Comparison of ENCODE assay signal across 33 mouse cellular contexts in the genomic region with DNA sequence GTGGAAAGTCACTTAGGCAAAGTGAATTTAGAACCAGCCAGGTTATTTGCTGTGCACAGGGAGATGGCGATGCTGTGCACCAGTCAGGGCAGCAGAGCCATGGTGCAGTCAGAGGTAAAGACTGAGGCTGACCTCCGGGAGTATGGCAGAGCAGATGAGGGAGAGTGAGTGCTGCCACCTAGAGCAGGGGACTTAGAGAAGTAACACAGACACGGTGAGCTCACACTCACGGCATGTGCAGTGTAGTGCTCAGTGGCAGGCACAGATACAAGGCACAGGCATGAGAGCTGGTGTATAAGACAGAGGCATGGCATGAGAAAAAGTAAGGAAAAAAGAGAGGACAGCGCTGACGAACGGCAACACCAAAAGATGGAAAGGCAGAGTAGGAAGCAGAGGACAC. TPM values are rescaled to one million over a fixed set of nuclear protein-coding genes. Genes with fewer than 3 reads are reported as not detected.
DNase-seq lines count a peak whose midpoint lies in the region; ATAC-seq and TF ChIP-seq lines count a peak whose summit lies in the region.
"Had no signal": no experiment of that assay in that cellular context is flagged by ENCODE, and none has a peak within 500 bp of the region (broad histone marks: within the 10 kb centered on the region; RNA-seq: fewer than 3 reads in every experiment).

No protein-coding gene starts in this region.

- peaks cover 33% of the 10 kb centered on the region for H3K36me3 ChIP-seq in heart, postnatal 0 days (replicated peaks; ENCODE audit: control insufficient read depth, insufficient read depth, low read length)
- peaks cover 10% of the 10 kb centered on the region for H3K36me3 ChIP-seq in liver, embryonic 14.5 days (replicated peaks; ENCODE audit: control insufficient read depth, insufficient read depth, low read depth)
- peaks cover 64% of the 10 kb centered on the region for H3K36me3 ChIP-seq in liver, embryonic 12.5 days
- H3K36me3 ChIP-seq in ES-Bruce4 (ENCODE audit: control insufficient read depth, insufficient read depth, low read length, poor library complexity, severe bottlenecking): peaks cover 4% of the 10 kb centered on the region; the same call in 1 of the 2 replicates
- H3K36me3 ChIP-seq: midbrain, embryonic 15.5 days had no signal

- H3K4me1 ChIP-seq in heart, postnatal 0 days (ENCODE audit: control insufficient read depth, insufficient read depth): no peaks in the 10 kb centered on the region
- no peaks in the 10 kb centered on the region for H3K4me1 ChIP-seq in liver, embryonic 14.5 days (replicated peaks; ENCODE audit: control insufficient read depth in 2 of 2, insufficient read depth in 2 of 2, low read length in 1 of 2)
- no peaks in the 10 kb centered on the region for H3K4me1 ChIP-seq in liver, embryonic 12.5 days
- H3K4me1 ChIP-seq in ES-Bruce4 (ENCODE audit: control insufficient read depth, insufficient read depth, low read length): no peaks in the 10 kb centered on the region
- H3K4me1 ChIP-seq: embryonic facial prominence, embryonic 12.5 days; forebrain, embryonic 10.5 days; forebrain, embryonic 15.5 days; liver, embryonic 13.5 days; lung, embryonic 15.5 days; midbrain, embryonic 10.5 days; midbrain, embryonic 15.5 days; neural tube, embryonic 12.5 days had no signal

- no peaks in the 10 kb centered on the region for H3K9me3 ChIP-seq in heart, postnatal 0 days (replicated peaks; ENCODE audit: control insufficient read depth, low read length)
- no peaks in the 10 kb centered on the region for H3K9me3 ChIP-seq in liver, embryonic 14.5 days (ENCODE audit: control insufficient read depth, low read length)
- no peaks in the 10 kb centered on the region for H3K9me3 ChIP-seq in liver, embryonic 12.5 days (replicated peaks)
- no peaks in the 10 kb centered on the region for H3K9me3 ChIP-seq in ES-Bruce4 (replicated peaks; ENCODE audit: control insufficient read depth, insufficient read depth, low read length, poor library complexity, severe bottlenecking)
- H3K9me3 ChIP-seq: embryonic facial prominence, embryonic 12.5 days; forebrain, embryonic 10.5 days; forebrain, embryonic 15.5 days; liver, embryonic 13.5 days; lung, embryonic 15.5 days; midbrain, embryonic 10.5 days; midbrain, embryonic 15.5 days; neural tube, embryonic 12.5 days had no signal

- no peak overlapping the region for H3K4me2 ChIP-seq in heart, postnatal 0 days (ENCODE audit: low read depth, low read length)
- H3K4me2 ChIP-seq in liver, embryonic 14.5 days (ENCODE audit: low read depth): no peak overlapping the region
- no peak overlapping the region for H3K4me2 ChIP-seq in liver, embryonic 12.5 days
- H3K4me2 ChIP-seq: embryonic facial prominence, embryonic 12.5 days; forebrain, embryonic 15.5 days; heart, embryonic 11.5 days; hindbrain, embryonic 14.5 days; liver, embryonic 13.5 days; lung, embryonic 15.5 days; midbrain, embryonic 15.5 days; neural tube, embryonic 12.5 days had no signal

- TF ChIP-seq EP300 in heart, postnatal 0 days (IDR thresholded peaks at IDR 0.05; ENCODE audit: low read depth): no peak
- no peak for TF ChIP-seq EP300 in liver, embryonic 14.5 days (IDR thresholded peaks at IDR 0.05; ENCODE audit: low read depth)
- no peak for TF ChIP-seq EP300 in ES-Bruce4 (IDR thresholded peaks at IDR 0.05; ENCODE audit: insufficient read depth, low read depth, low read length)

- DNase-seq in heart, postnatal 0 days (ENCODE audit: low spot score): no peak
- DNase-seq in heart, postnatal 36 days: no peak
- no peak for DNase-seq in liver, embryonic 14.5 days (ENCODE audit: low read depth in 3 of 3, low spot score in 3 of 3)
- no peak for DNase-seq in adrenal gland, adult 18-20 months (ENCODE audit: low spot score in 2 of 2)
- DNase-seq: adrenal gland, adult 8-10 months; cerebellum, adult 11 months; cerebellum, adult 9-11 months; embryo, embryonic 11 days; gastrocnemius, postnatal 36 days; heart, adult 18-20 months; kidney, adult 18-20 months; kidney, postnatal 4 days; layer of hippocampus, adult 9-11 months; liver, embryonic 13.5 days; right cerebral cortex, adult 18-20 months; right cerebral cortex, postnatal 4 days; thymus, adult 2 months; thymus, postnatal 36 days had no signal

- no peak for TF ChIP-seq POLR2A in ES-Bruce4 (IDR thresholded peaks at IDR 0.05; ENCODE audit: insufficient read depth, low read length)

- no peaks in the 10 kb centered on the region for H3K27me3 ChIP-seq in heart, postnatal 0 days (ENCODE audit: control insufficient read depth, insufficient read depth, low read length)
- no peaks in the 10 kb centered on the region for H3K27me3 ChIP-seq in liver, embryonic 14.5 days (ENCODE audit: control insufficient read depth, insufficient read depth, low read length)
- H3K27me3 ChIP-seq in liver, embryonic 12.5 days (replicated peaks): no peaks in the 10 kb centered on the region
- no peaks in the 10 kb centered on the region for H3K27me3 ChIP-seq in ES-Bruce4 (ENCODE audit: control insufficient read depth, insufficient read depth, low read length, poor library complexity, severe bottlenecking)
- H3K27me3 ChIP-seq: embryonic facial prominence, embryonic 12.5 days; forebrain, embryonic 15.5 days; liver, embryonic 13.5 days; lung, embryonic 15.5 days; midbrain, embryonic 15.5 days; neural tube, embryonic 12.5 days had no signal

- intact Hi-C loops in heart, postnatal 36 days (cut with DNase I): no loop called here

- ATAC-seq in heart, postnatal 0 days (ENCODE audit: insufficient read depth, low read depth): no peak
- ATAC-seq in liver, embryonic 14.5 days (ENCODE audit: insufficient read depth): no peak
- ATAC-seq in liver, embryonic 12.5 days: no peak
- ATAC-seq in megakaryocyte progenitor cell, adult 5-6 weeks (replicated peaks; ENCODE audit: poor library complexity): peak; percentile 54
- ATAC-seq: activated CD4-positive, CD25-positive, alpha-beta regulatory T cell, adult 4 months; forebrain, embryonic 15.5 days; midbrain, embryonic 15.5 days had no signal

- TF ChIP-seq CTCF in heart, postnatal 0 days (IDR thresholded peaks at IDR 0.05; ENCODE audit: low read depth): peak; percentile 27
- peak; percentile 23; the same call in 1 of the 2 replicates for TF ChIP-seq CTCF in liver, embryonic 14.5 days (IDR thresholded peaks at IDR 0.05; ENCODE audit: low read depth)
- TF ChIP-seq CTCF in ES-Bruce4 (IDR thresholded peaks at IDR 0.05; ENCODE audit: low read depth, low read length): peak; percentile 46

- no peak overlapping the region for H3K4me3 ChIP-seq in heart, postnatal 0 days (ENCODE audit: low read depth, low read length)
- H3K4me3 ChIP-seq in liver, embryonic 14.5 days (ENCODE audit: insufficient read depth in 1 of 2, low read depth in 2 of 2, low read length in 2 of 2): no peak overlapping the region
- no peak overlapping the region for H3K4me3 ChIP-seq in liver, embryonic 12.5 days
- no peak overlapping the region for H3K4me3 ChIP-seq in ES-Bruce4 (ENCODE audit: low read depth, low read length)
- H3K4me3 ChIP-seq: embryonic facial prominence, embryonic 12.5 days; forebrain, embryonic 10.5 days; forebrain, embryonic 15.5 days; liver, embryonic 13.5 days; lung, embryonic 15.5 days; midbrain, embryonic 10.5 days; midbrain, embryonic 15.5 days; myocyte; neural tube, embryonic 12.5 days had no signal

- 73% methylated on average over 7 of the region's 7 CpGs for WGBS in heart, postnatal 0 days
- 71% methylated on average over 7 of the region's 7 CpGs for WGBS in liver, embryonic 14.5 days (ENCODE audit: insufficient replicate concordance)
- WGBS in liver, embryonic 12.5 days (ENCODE audit: insufficient replicate concordance): 77% methylated on average over 7 of the region's 7 CpGs

- no peak overlapping the region for H3K27ac ChIP-seq in heart, postnatal 0 days (ENCODE audit: low read depth)
- H3K27ac ChIP-seq in liver, embryonic 14.5 days: no peak overlapping the region
- no peak overlapping the region for H3K27ac ChIP-seq in liver, embryonic 12.5 days
- no peak overlapping the region for H3K27ac ChIP-seq in ES-Bruce4 (ENCODE audit: insufficient read depth, low read length)
- H3K27ac ChIP-seq: embryonic facial prominence, embryonic 12.5 days; forebrain, embryonic 10.5 days; forebrain, embryonic 15.5 days; hindbrain, embryonic 14.5 days; liver, embryonic 13.5 days; lung, embryonic 15.5 days; macrophage; midbrain, embryonic 10.5 days; midbrain, embryonic 15.5 days; neural tube, embryonic 12.5 days had no signal

- H3K9ac ChIP-seq in heart, postnatal 0 days (replicated peaks; ENCODE audit: low read depth, low read length): no peak overlapping the region
- H3K9ac ChIP-seq in liver, embryonic 14.5 days (replicated peaks): no peak overlapping the region
- H3K9ac ChIP-seq in liver, embryonic 12.5 days: no peak overlapping the region
- no peak overlapping the region for H3K9ac ChIP-seq in ES-Bruce4 (ENCODE audit: low read depth, poor library complexity, severe bottlenecking)
- H3K9ac ChIP-seq: embryonic facial prominence, embryonic 12.5 days; forebrain, embryonic 15.5 days; hindbrain, embryonic 14.5 days; liver, embryonic 13.5 days; lung, embryonic 15.5 days; midbrain, embryonic 15.5 days; neural tube, embryonic 12.5 days had no signal

RNA-seq across cellular contexts. Expression of a gene that starts 30.6 kb away (rescaled TPM):
- 122 and 134 TPM in 2 replicates for total RNA-seq in heart, postnatal 0 days (2014; rRNA removed; ENCODE audit: low replicate concordance)
- 29.5 and 45.0 TPM in 2 replicates for polyA plus RNA-seq in heart, postnatal 0 days (2015; fragmentation: Nextera tagmentation; extraction: Ambion mirVana)
- total RNA-seq in heart, postnatal 36 days (2021): 10 to 100 TPM; 84.0 to 89.1 TPM
- 0.98 and 1.5 TPM in 2 replicates for polyA plus RNA-seq in liver, embryonic 14.5 days (2012; rRNA removed)
- polyA plus RNA-seq in liver, embryonic 14.5 days (2014; fragmentation: Nextera tagmentation; extraction: Ambion mirVana): 0.40 and 0.60 TPM in 2 replicates
- 1.7 and 1.8 TPM in 2 replicates for polyA plus RNA-seq in liver, embryonic 12.5 days (2016; fragmentation: Nextera tagmentation; extraction: Ambion mirVana)
- polyA plus RNA-seq in ES-Bruce4 (2011; ENCODE audit: insufficient read depth, insufficient read length, low read depth, missing spikeins): 2.6 and 3.2 TPM in 2 replicates
- 0.51 and 1.0 TPM in 2 replicates for total RNA-seq in megakaryocyte progenitor cell, adult 5-6 weeks (2015)
- 1.0 and 1.3 TPM in 2 replicates for total RNA-seq in megakaryocyte progenitor cell, adult 5-6 weeks (2017)
- total RNA-seq in adrenal gland, adult 18-20 months (2021): 10 to 100 TPM; 42.7 to 62.5 TPM

RNA-seq across cellular contexts. Expression of a gene that starts 49.6 kb away (rescaled TPM):
- total RNA-seq in heart, postnatal 0 days (2014; rRNA removed; ENCODE audit: low replicate concordance): 15.8 and 18.2 TPM in 2 replicates
- polyA plus RNA-seq in heart, postnatal 0 days (2015; fragmentation: Nextera tagmentation; extraction: Ambion mirVana): 1.8 and 2.1 TPM in 2 replicates
- total RNA-seq in heart, postnatal 36 days (2021): 10 to 100 TPM; 13.4 to 13.6 TPM
- 1.9 and 2.9 TPM in 2 replicates for polyA plus RNA-seq in liver, embryonic 14.5 days (2012; rRNA removed)
- polyA plus RNA-seq in liver, embryonic 14.5 days (2014; fragmentation: Nextera tagmentation; extraction: Ambion mirVana): 1.6 and 1.7 TPM in 2 replicates
- polyA plus RNA-seq in liver, embryonic 12.5 days (2016; fragmentation: Nextera tagmentation; extraction: Ambion mirVana): 1.9 and 2.2 TPM in 2 replicates
- polyA plus RNA-seq in ES-Bruce4 (2011; ENCODE audit: insufficient read depth, insufficient read length, low read depth, missing spikeins): 17.4 and 20.2 TPM in 2 replicates
- total RNA-seq in megakaryocyte progenitor cell, adult 5-6 weeks (2015): 10.7 and 13.5 TPM in 2 replicates
- total RNA-seq in megakaryocyte progenitor cell, adult 5-6 weeks (2017): 12.9 and 13.7 TPM in 2 replicates
- 10 to 100 TPM; 20.9 to 24.0 TPM for total RNA-seq in adrenal gland, adult 18-20 months (2021)

Comparison
In these comparisons a context has a peak if more than half of its experiments do, and no peak if none do; other contexts are left out.
1. RNA of a gene that starts 30.6 kb away (total RNA-seq): 122 to 134 TPM in heart, postnatal 0 days, 84.0 to 89.1 TPM in heart, postnatal 36 days and 42.7 to 62.5 TPM in adrenal gland, adult 18-20 months; 0.51 to 1.3 TPM in megakaryocyte progenitor cell, adult 5-6 weeks; every median in the first group is over 10 times any median in the second.
2. Peak in every context shown above with its lines, with median percentiles within 50 percentile points of each other: CTCF ChIP-seq.